Mouse (Mus musculus) neural tube, embryonic 13.5 days (tissue): ENCODE measurements around the gene Sprr2f. TPM values are rescaled to one million over a fixed set of nuclear protein-coding genes. Genes with fewer than 3 reads are reported as not detected.

Experiments used
- polyA plus RNA-seq: library from polyadenylated mRNA; unstranded; fragments of >200 nt; fragmentation: Nextera tagmentation; extraction: Ambion mirVana; gene quantifications from 2 replicates; pipeline ENCODE4 v1.2.1, GENCODE M21; 2015

Sprr2f gene
- polyA plus RNA-seq, 1 experiment from 2014 or later: not detected

Other genes with a start within 250 kb of the Sprr2f start
- gene Prr9, start 241.2 kb upstream of the Sprr2f start, polyA plus RNA-seq: not detected in 2 replicates
- not detected in 2 replicates for gene Lelp1, start 222.4 kb upstream of the Sprr2f start, polyA plus RNA-seq
- not detected in 2 replicates for gene Sprr2a1, start 149.4 kb upstream of the Sprr2f start, polyA plus RNA-seq
- not detected in 2 replicates for gene Sprr2a2, start 149.3 kb upstream of the Sprr2f start, polyA plus RNA-seq
- gene Sprr2a3, start 79.8 kb upstream of the Sprr2f start, polyA plus RNA-seq: not detected in 2 replicates
- not detected in 2 replicates for gene Sprr2b, start 48.6 kb upstream of the Sprr2f start, polyA plus RNA-seq
- not detected in 2 replicates for gene Sprr2d, start 26.0 kb upstream of the Sprr2f start, polyA plus RNA-seq
- not detected in 2 replicates for gene Sprr2e, start 13.0 kb upstream of the Sprr2f start, polyA plus RNA-seq
- not detected in 2 replicates for gene Sprr2h, start 20.5 kb downstream of the Sprr2f start, polyA plus RNA-seq
- not detected in 2 replicates for gene Sprr2i, start 42.8 kb downstream of the Sprr2f start, polyA plus RNA-seq
- gene Sprr2j-ps, start 52.9 kb downstream of the Sprr2f start, polyA plus RNA-seq: not detected in 2 replicates
- gene Gm9774, start 64.2 kb downstream of the Sprr2f start, polyA plus RNA-seq: 9.7 and 14.2 TPM in 2 replicates
- gene Sprr2k, start 67.4 kb downstream of the Sprr2f start, polyA plus RNA-seq: not detected in 2 replicates
- not detected in 2 replicates for gene Sprr1b, start 73.6 kb downstream of the Sprr2f start, polyA plus RNA-seq
- gene Sprr3, start 93.5 kb downstream of the Sprr2f start, polyA plus RNA-seq: not detected in 2 replicates
- not detected in 2 replicates for gene Sprr1a, start 120.7 kb downstream of the Sprr2f start, polyA plus RNA-seq
- not detected in 2 replicates for gene Sprr4, start 135.3 kb downstream of the Sprr2f start, polyA plus RNA-seq
- gene 2310046K23Rik, start 169.3 kb downstream of the Sprr2f start, polyA plus RNA-seq: not detected in 2 replicates
- not detected in 2 replicates for gene Ivl, start 208.5 kb downstream of the Sprr2f start, polyA plus RNA-seq
- not detected in 2 replicates for gene Smcp, start 223.8 kb downstream of the Sprr2f start, polyA plus RNA-seq
- not detected in 2 replicates for gene 2210017I01Rik, start 242.3 kb downstream of the Sprr2f start, polyA plus RNA-seq